In the genomic region with DNA sequence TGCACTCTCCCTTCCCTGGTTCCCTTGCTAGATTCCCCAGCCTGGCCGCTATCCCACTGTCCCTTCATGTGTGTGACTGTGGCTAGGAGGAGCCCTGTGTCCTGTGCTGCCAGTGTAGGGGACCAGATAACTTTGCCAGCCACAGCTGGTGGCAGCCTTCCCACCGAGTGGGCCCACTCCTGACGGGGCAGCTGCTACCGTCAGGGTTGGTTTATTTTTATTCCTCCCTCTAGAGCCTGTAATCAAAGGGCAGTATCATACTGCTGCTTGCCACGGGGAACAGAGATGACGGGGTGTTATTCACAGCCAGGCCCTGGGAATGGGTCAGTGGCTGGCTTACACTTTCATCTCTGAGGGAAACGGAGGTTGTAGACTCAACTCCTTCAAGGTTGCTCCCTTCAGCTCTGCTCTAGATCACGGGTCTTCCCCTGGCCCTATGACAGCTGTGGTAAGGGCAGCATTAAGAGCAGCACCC, we compare ENCODE assay signal across 10 mouse cellular contexts. TPM values are rescaled to one million over a fixed set of nuclear protein-coding genes. Genes with fewer than 3 reads are reported as not detected.
DNase-seq lines count a peak whose midpoint lies in the region; ATAC-seq and TF ChIP-seq lines count a peak whose summit lies in the region.
"Had no signal": no experiment of that assay in that cellular context is flagged by ENCODE, and none has a peak within 500 bp of the region (broad histone marks: within the 10 kb centered on the region; RNA-seq: fewer than 3 reads in every experiment).

No protein-coding gene starts in this region.

- whole genome bisulfite sequencing in heart, embryonic 10.5 days = 30% methylated on average over 8 of the region's 8 CpGs
- WGBS in embryonic facial prominence, embryonic 14.5 days = 40% methylated on average over 8 of the region's 8 CpGs
- WGBS in heart, postnatal 0 days = 20% methylated on average over 8 of the region's 8 CpGs
- 29% methylated on average over 8 of the region's 8 CpGs for WGBS in limb, embryonic 10.5 days

- H3K4me2 ChIP-seq in embryonic facial prominence, embryonic 14.5 days (ENCODE audit: low read depth, low read length) = no peak overlapping the region
- H3K4me2 ChIP-seq in heart, postnatal 0 days (ENCODE audit: low read depth, low read length) = no peak overlapping the region

- no peaks in the 10 kb centered on the region for H3K36me3 ChIP-seq in heart, embryonic 10.5 days
- no peaks in the 10 kb centered on the region for H3K36me3 ChIP-seq in embryonic facial prominence, embryonic 14.5 days (ENCODE audit: control insufficient read depth, insufficient read depth, low read length)
- no peaks in the 10 kb centered on the region for H3K36me3 ChIP-seq in heart, postnatal 0 days (replicated peaks; ENCODE audit: control insufficient read depth, insufficient read depth, low read length)
- H3K36me3 ChIP-seq in limb, embryonic 10.5 days = no peaks in the 10 kb centered on the region

- H3K4me1 ChIP-seq in heart, embryonic 10.5 days = peaks cover 60% of the 10 kb centered on the region
- peaks cover 21% of the 10 kb centered on the region for H3K4me1 ChIP-seq in embryonic facial prominence, embryonic 14.5 days (ENCODE audit: control insufficient read depth, insufficient read depth, low read length)
- peaks cover 22% of the 10 kb centered on the region for H3K4me1 ChIP-seq in heart, postnatal 0 days (ENCODE audit: control insufficient read depth, insufficient read depth)
- H3K4me1 ChIP-seq in limb, embryonic 10.5 days = peaks cover 80% of the 10 kb centered on the region

- peaks cover 52% of the 10 kb centered on the region for H3K27me3 ChIP-seq in heart, embryonic 10.5 days (ENCODE audit: insufficient read depth, poor library complexity, severe bottlenecking)
- no peaks in the 10 kb centered on the region for H3K27me3 ChIP-seq in embryonic facial prominence, embryonic 14.5 days (replicated peaks; ENCODE audit: control insufficient read depth, insufficient read depth, low read length)
- H3K27me3 ChIP-seq in heart, postnatal 0 days (ENCODE audit: control insufficient read depth, insufficient read depth, low read length) = peaks cover 8% of the 10 kb centered on the region; the same call in 1 of the 2 replicates
- peaks cover 30% of the 10 kb centered on the region for H3K27me3 ChIP-seq in limb, embryonic 10.5 days (ENCODE audit: low read depth, poor library complexity, severe bottlenecking)
- H3K27me3 ChIP-seq: CH12.LX had no signal

- H3K9ac ChIP-seq in embryonic facial prominence, embryonic 14.5 days (ENCODE audit: low read depth, low read length) = no peak overlapping the region
- H3K9ac ChIP-seq in heart, postnatal 0 days (replicated peaks; ENCODE audit: low read depth, low read length) = no peak overlapping the region

- DNase-seq in heart, adult 9 months (ENCODE audit: low spot score in 2 of 2) = peak; percentile 10 to 29
- no peak for DNase-seq in heart, embryonic 10.5 days (ENCODE audit: low spot score)
- DNase-seq in embryonic facial prominence, embryonic 14.5 days (ENCODE audit: low spot score) = peak; percentile 35
- no peak for DNase-seq in heart, postnatal 0 days (ENCODE audit: low spot score)
- DNase-seq in limb, embryonic 10.5 days (ENCODE audit: low spot score) = no peak
- DNase-seq in adrenal gland, adult (ENCODE audit: inconsistent age in 2 of 2, low spot score in 1 of 2) = no peak
- DNase-seq in cerebellum, adult 11 months = no peak
- no peak for DNase-seq in adrenal gland, adult 2 months
- DNase-seq: adrenal gland, postnatal 10 days had no signal

- no peak for TF ChIP-seq CTCF in heart, postnatal 0 days (IDR thresholded peaks at IDR 0.05; ENCODE audit: low read depth)

- H3K27ac ChIP-seq in heart, embryonic 10.5 days = no peak overlapping the region
- peak overlapping the region; percentile 67 for H3K27ac ChIP-seq in embryonic facial prominence, embryonic 14.5 days (replicated peaks; ENCODE audit: low read depth, low read length)
- no peak overlapping the region for H3K27ac ChIP-seq in heart, postnatal 0 days (ENCODE audit: low read depth)
- H3K27ac ChIP-seq in limb, embryonic 10.5 days = peak overlapping the region; percentile 27; the same call in 1 of the 2 replicates

- no peak; the same call in 1 of the 2 replicates for ATAC-seq in embryonic facial prominence, embryonic 14.5 days (ENCODE audit: low read depth)
- peak; percentile 46 for ATAC-seq in heart, postnatal 0 days (ENCODE audit: insufficient read depth, low read depth)

- no peaks in the 10 kb centered on the region for H3K9me3 ChIP-seq in heart, embryonic 10.5 days
- H3K9me3 ChIP-seq in embryonic facial prominence, embryonic 14.5 days (ENCODE audit: control insufficient read depth, low read length) = no peaks in the 10 kb centered on the region
- H3K9me3 ChIP-seq in heart, postnatal 0 days (replicated peaks; ENCODE audit: control insufficient read depth, low read length) = no peaks in the 10 kb centered on the region
- H3K9me3 ChIP-seq in limb, embryonic 10.5 days (replicated peaks) = no peaks in the 10 kb centered on the region

- TF ChIP-seq EP300 in heart, postnatal 0 days (IDR thresholded peaks at IDR 0.05; ENCODE audit: low read depth) = no peak

- H3K4me3 ChIP-seq in heart, embryonic 10.5 days = no peak overlapping the region
- H3K4me3 ChIP-seq in embryonic facial prominence, embryonic 14.5 days (ENCODE audit: low read depth, low read length) = no peak overlapping the region
- H3K4me3 ChIP-seq in heart, postnatal 0 days (ENCODE audit: low read depth, low read length) = no peak overlapping the region
- no peak overlapping the region for H3K4me3 ChIP-seq in limb, embryonic 10.5 days

RNA-seq across cellular contexts. Expression of a gene that starts 53.7 kb away (rescaled TPM):
- polyA plus RNA-seq in heart, embryonic 10.5 days (2016; fragmentation: Nextera tagmentation; extraction: Ambion mirVana) = 1.2 and 3.5 TPM in 2 replicates
- polyA plus RNA-seq in embryonic facial prominence, embryonic 14.5 days (2014; fragmentation: Nextera tagmentation; extraction: Ambion mirVana) = 4.7 and 5.4 TPM in 2 replicates
- total RNA-seq in heart, postnatal 0 days (2014; rRNA removed; ENCODE audit: low replicate concordance) = 2.0 TPM in 1 of 2 replicates, not detected in the other
- polyA plus RNA-seq in heart, postnatal 0 days (2015; fragmentation: Nextera tagmentation; extraction: Ambion mirVana) = 0.03 TPM in 1 of 2 replicates, not detected in the other
- 9.5 and 13.4 TPM in 2 replicates for polyA plus RNA-seq in limb, embryonic 10.5 days (2016; fragmentation: Nextera tagmentation; extraction: Ambion mirVana)
- total RNA-seq in adrenal gland, adult 2 months (2021) = 1 to 10 TPM; 1.8 to 7.2 TPM
- polyA plus RNA-seq in adrenal gland, adult 2 months (2012; rRNA removed) = 2.7 and 4.0 TPM in 2 replicates

Comparison
In these comparisons a context has a peak if more than half of its experiments do, and no peak if none do; other contexts are left out.
1. DNase-seq: peak in heart, adult 9 months (2 of 2) and embryonic facial prominence, embryonic 14.5 days (single experiment); none in heart, embryonic 10.5 days (single experiment), heart, postnatal 0 days (single experiment), limb, embryonic 10.5 days (single experiment), adrenal gland, adult (0 of 2), cerebellum, adult 11 months (single experiment) and adrenal gland, adult 2 months (single experiment).
2. H3K27ac ChIP-seq: peak in embryonic facial prominence, embryonic 14.5 days (single experiment) and limb, embryonic 10.5 days (single experiment); none in heart, embryonic 10.5 days (single experiment) and heart, postnatal 0 days (single experiment).